In the genomic region with DNA sequence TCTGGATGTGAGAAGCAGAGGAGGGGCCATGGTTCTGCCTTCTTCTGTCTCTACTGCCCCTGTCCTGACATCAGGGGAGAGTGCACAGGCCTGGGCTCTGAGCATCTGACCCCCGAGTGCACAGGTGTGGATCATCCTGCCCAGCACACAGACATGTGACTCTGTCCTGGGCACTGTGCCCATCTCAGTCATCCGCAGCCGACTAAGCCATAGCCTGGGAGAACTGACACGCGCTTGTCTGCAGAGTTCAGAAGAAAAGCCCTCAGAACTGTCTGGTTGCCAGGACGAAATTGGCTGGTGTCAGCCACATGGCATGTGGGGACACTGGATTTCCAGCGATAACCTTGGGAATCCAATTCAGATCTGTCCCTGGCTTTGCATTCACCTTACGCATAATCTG, we compare ENCODE assay signal across 8 mouse cellular contexts.
DNase-seq lines count a peak whose midpoint lies in the region; ATAC-seq and TF ChIP-seq lines count a peak whose summit lies in the region.

No protein-coding gene starts in this region.

- peak overlapping the region; percentile 48; the same call in 1 of the 2 replicates for H3K27ac ChIP-seq in layer of hippocampus, adult 2 months
- H3K27ac ChIP-seq in midbrain, embryonic 16.5 days (ENCODE audit: low read length), result no peak overlapping the region

- H3K27me3 ChIP-seq in midbrain, embryonic 16.5 days (ENCODE audit: control insufficient read depth, insufficient read depth, low read depth, low read length), result no peaks in the 10 kb centered on the region

- no peak overlapping the region for H3K4me2 ChIP-seq in midbrain, embryonic 16.5 days (ENCODE audit: low read length)

- 57% methylated on average over 8 of the region's 8 CpGs for WGBS in midbrain, embryonic 16.5 days

- H3K36me3 ChIP-seq in midbrain, embryonic 16.5 days (ENCODE audit: control insufficient read depth, insufficient read depth, low read length), result no peaks in the 10 kb centered on the region

- ATAC-seq in midbrain, embryonic 16.5 days, result peak; percentile 41
- ATAC-seq in erythroblast, adult 5-6 weeks (replicated peaks; ENCODE audit: low FRiP score, poor library complexity, severe bottlenecking), result no peak

- no peak overlapping the region for H3K4me3 ChIP-seq in layer of hippocampus, adult 2 months
- no peak overlapping the region for H3K4me3 ChIP-seq in midbrain, embryonic 16.5 days (ENCODE audit: low read depth, low read length)

- peaks cover 7% of the 10 kb centered on the region for H3K4me1 ChIP-seq in midbrain, embryonic 16.5 days (ENCODE audit: control insufficient read depth, insufficient read depth, low read length)

- no peak for TF ChIP-seq CTCF in layer of hippocampus, adult 2 months (conservative IDR thresholded peaks at IDR 0.05)

- H3K9me3 ChIP-seq in midbrain, embryonic 16.5 days (replicated peaks; ENCODE audit: control insufficient read depth, low read length, poor library complexity, severe bottlenecking), result no peaks in the 10 kb centered on the region

- peak in 1 of 2 experiments; percentile 43 for DNase-seq in layer of hippocampus, adult 2 months (ENCODE audit: low spot score in 2 of 2)
- no peak for DNase-seq in layer of hippocampus, adult 18-20 months (ENCODE audit: low spot score in 2 of 2)
- peak; percentile 81 for DNase-seq in brain, adult 2 months (ENCODE audit: low read depth, low spot score)
- DNase-seq in heart, adult 11 months, result peak; percentile 97
- DNase-seq in kidney, adult 8-10 months, result peak; percentile 88 to 89
- DNase-seq in yolk sac, embryonic 10.5 days (ENCODE audit: low spot score), result no peak

- no peak overlapping the region for H3K9ac ChIP-seq in midbrain, embryonic 16.5 days (ENCODE audit: low read depth, low read length)

Comparison
In these comparisons a context has a peak if more than half of its experiments do, and no peak if none do; other contexts are left out.
1. DNase-seq: peak in brain, adult 2 months (single experiment), heart, adult 11 months (single experiment) and kidney, adult 8-10 months (2 of 2); none in layer of hippocampus, adult 18-20 months (0 of 2) and yolk sac, embryonic 10.5 days (single experiment).